Comparison of ENCODE assay signal across 8 mouse cellular contexts in the genomic region with DNA sequence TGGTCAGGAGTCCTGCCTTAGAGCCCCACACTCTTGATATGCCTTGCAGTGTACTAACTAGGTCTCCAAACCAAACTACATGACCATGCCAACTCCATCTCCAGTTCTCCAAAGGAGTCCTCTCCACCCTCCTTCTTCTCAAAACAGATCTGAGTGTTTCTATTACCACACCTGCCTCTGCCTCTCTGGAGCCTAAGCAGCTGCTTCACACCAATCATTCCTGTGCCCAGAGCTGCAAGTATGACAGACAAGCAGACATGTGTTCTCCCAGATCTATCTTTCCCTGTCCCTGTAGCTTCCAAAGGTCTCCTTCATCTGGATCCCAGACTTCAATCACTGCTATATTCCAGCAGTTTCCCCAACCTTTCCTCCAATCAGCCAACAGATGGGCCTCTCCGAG. TPM values are rescaled to one million over a fixed set of nuclear protein-coding genes. Genes with fewer than 3 reads are reported as not detected.
DNase-seq lines count a peak whose midpoint lies in the region; ATAC-seq and TF ChIP-seq lines count a peak whose summit lies in the region.

No protein-coding gene starts in this region.

- H3K27me3 ChIP-seq in heart, embryonic 14.5 days (ENCODE audit: control insufficient read depth, insufficient read depth, low read length) = no peaks in the 10 kb centered on the region
- H3K27me3 ChIP-seq in ES-Bruce4 (ENCODE audit: control insufficient read depth, insufficient read depth, low read length, poor library complexity, severe bottlenecking) = no peaks in the 10 kb centered on the region
- H3K27me3 ChIP-seq in forebrain, embryonic 15.5 days = no peaks in the 10 kb centered on the region
- no peaks in the 10 kb centered on the region for H3K27me3 ChIP-seq in liver, embryonic 16.5 days (ENCODE audit: control insufficient read depth, insufficient read depth, low read depth, low read length)

- no peaks in the 10 kb centered on the region for H3K9me3 ChIP-seq in heart, embryonic 14.5 days (ENCODE audit: control insufficient read depth, low read length)
- no peaks in the 10 kb centered on the region for H3K9me3 ChIP-seq in ES-Bruce4 (replicated peaks; ENCODE audit: control insufficient read depth, insufficient read depth, low read length, poor library complexity, severe bottlenecking)
- H3K9me3 ChIP-seq in forebrain, embryonic 15.5 days = no peaks in the 10 kb centered on the region
- H3K9me3 ChIP-seq in liver, embryonic 16.5 days (replicated peaks; ENCODE audit: control insufficient read depth, low read length) = no peaks in the 10 kb centered on the region

- H3K4me1 ChIP-seq in heart, embryonic 14.5 days (ENCODE audit: control insufficient read depth in 2 of 2, insufficient read depth in 2 of 2, low read length in 2 of 2) = peaks cover 9 to 37% of the 10 kb centered on the region in 2 experiments
- H3K4me1 ChIP-seq in ES-Bruce4 (ENCODE audit: control insufficient read depth, insufficient read depth, low read length) = no peaks in the 10 kb centered on the region
- H3K4me1 ChIP-seq in forebrain, embryonic 15.5 days = peaks cover 47% of the 10 kb centered on the region
- H3K4me1 ChIP-seq in liver, embryonic 16.5 days (ENCODE audit: control insufficient read depth, low read depth, low read length) = peaks cover 51% of the 10 kb centered on the region

- peaks cover 45% of the 10 kb centered on the region for H3K36me3 ChIP-seq in heart, embryonic 14.5 days (ENCODE audit: control insufficient read depth, insufficient read depth, low read length)
- peaks cover 8% of the 10 kb centered on the region for H3K36me3 ChIP-seq in ES-Bruce4 (ENCODE audit: control insufficient read depth, insufficient read depth, low read length, poor library complexity, severe bottlenecking)
- H3K36me3 ChIP-seq in forebrain, embryonic 15.5 days = peaks cover 14% of the 10 kb centered on the region
- H3K36me3 ChIP-seq in liver, embryonic 16.5 days (ENCODE audit: control insufficient read depth, insufficient read depth) = peaks cover 29% of the 10 kb centered on the region

- H3K4me2 ChIP-seq in heart, embryonic 14.5 days (ENCODE audit: low read length) = peak overlapping the region; percentile 89
- H3K4me2 ChIP-seq in forebrain, embryonic 15.5 days (replicated peaks) = peak overlapping the region; percentile 95
- H3K4me2 ChIP-seq in liver, embryonic 16.5 days (ENCODE audit: low read depth, low read length) = peak overlapping the region; percentile 95

- H3K9ac ChIP-seq in heart, embryonic 14.5 days (ENCODE audit: low read length) = peak overlapping the region; percentile 76
- peak overlapping the region; percentile 87; the same call in 1 of the 2 replicates for H3K9ac ChIP-seq in ES-Bruce4 (ENCODE audit: low read depth, poor library complexity, severe bottlenecking)
- H3K9ac ChIP-seq in forebrain, embryonic 15.5 days (replicated peaks) = peak overlapping the region; percentile 69
- peak overlapping the region; percentile 94 for H3K9ac ChIP-seq in liver, embryonic 16.5 days (ENCODE audit: low read depth, low read length)

- WGBS in heart, embryonic 14.5 days = 10% methylated on average over 1 of the region's 1 CpGs
- WGBS in forebrain, embryonic 15.5 days = 35% methylated on average over 1 of the region's 1 CpGs
- 8% methylated on average over 1 of the region's 1 CpGs for WGBS in liver, embryonic 16.5 days (ENCODE audit: insufficient replicate concordance)

- no peak for TF ChIP-seq CTCF in ES-Bruce4 (IDR thresholded peaks at IDR 0.05; ENCODE audit: low read depth, low read length)

- no peak for ATAC-seq in heart, embryonic 14.5 days (ENCODE audit: insufficient number of reproducible peaks, insufficient read depth, low FRiP score, low read depth)
- ATAC-seq in forebrain, embryonic 15.5 days (replicated peaks) = no peak
- ATAC-seq in liver, embryonic 16.5 days (ENCODE audit: low read depth) = no peak

- peak overlapping the region; percentile 77 to 81 for H3K4me3 ChIP-seq in heart, embryonic 14.5 days (ENCODE audit: control insufficient read depth in 1 of 2, insufficient read depth in 1 of 2, low read depth in 1 of 2, low read length in 2 of 2)
- H3K4me3 ChIP-seq in ES-Bruce4 (ENCODE audit: low read depth, low read length) = peak overlapping the region; percentile 97
- H3K4me3 ChIP-seq in forebrain, embryonic 15.5 days = peak overlapping the region; percentile 78
- H3K4me3 ChIP-seq in liver, embryonic 16.5 days (ENCODE audit: low read depth, low read length) = peak overlapping the region; percentile 94

- TF ChIP-seq EP300 in ES-Bruce4 (IDR thresholded peaks at IDR 0.05; ENCODE audit: insufficient read depth, low read depth, low read length) = no peak

- peak overlapping the region; percentile 84 to 89; a peak in 3 of 4 replicates for H3K27ac ChIP-seq in heart, embryonic 14.5 days (replicated peaks in 1 of 2; ENCODE audit: control insufficient read depth in 1 of 2, insufficient read depth in 1 of 2, low read depth in 2 of 2, low read length in 2 of 2)
- H3K27ac ChIP-seq in ES-Bruce4 (ENCODE audit: insufficient read depth, low read length) = no peak overlapping the region
- H3K27ac ChIP-seq in forebrain, embryonic 15.5 days (replicated peaks) = no peak overlapping the region
- H3K27ac ChIP-seq in liver, embryonic 16.5 days (ENCODE audit: low read length) = peak overlapping the region; percentile 98

- DNase-seq in heart, adult 11 months = no peak
- no peak for DNase-seq in thymus, postnatal 25 days
- DNase-seq in B cell, adult 2 months = no peak
- no peak for DNase-seq in left cerebral cortex, adult 9 months (ENCODE audit: low spot score in 2 of 2)

- TF ChIP-seq POLR2A in ES-Bruce4 (IDR thresholded peaks at IDR 0.05; ENCODE audit: insufficient read depth, low read length) = no peak

RNA-seq across cellular contexts. Expression of gene Tacc3, which starts 1.2 kb away (rescaled TPM):
- polyA plus RNA-seq in heart, embryonic 14.5 days (2014; fragmentation: Nextera tagmentation; extraction: Ambion mirVana) = 105 and 117 TPM in 2 replicates
- polyA plus RNA-seq in ES-Bruce4 (2011; ENCODE audit: insufficient read depth, insufficient read length, low read depth, missing spikeins) = 162 and 185 TPM in 2 replicates
- 91.5 and 98.2 TPM in 2 replicates for polyA plus RNA-seq in forebrain, embryonic 15.5 days (2015; fragmentation: Nextera tagmentation; extraction: Ambion mirVana)
- polyA plus RNA-seq in liver, embryonic 16.5 days (2015; fragmentation: Nextera tagmentation; extraction: Ambion mirVana) = 127 and 129 TPM in 2 replicates

RNA-seq across cellular contexts. Expression of gene Tmem129, which starts 1.5 kb away (rescaled TPM):
- polyA plus RNA-seq in heart, embryonic 14.5 days (2014; fragmentation: Nextera tagmentation; extraction: Ambion mirVana) = 35.4 and 38.3 TPM in 2 replicates
- 7.3 and 9.5 TPM in 2 replicates for polyA plus RNA-seq in ES-Bruce4 (2011; ENCODE audit: insufficient read depth, insufficient read length, low read depth, missing spikeins)
- 31.0 and 35.0 TPM in 2 replicates for polyA plus RNA-seq in forebrain, embryonic 15.5 days (2015; fragmentation: Nextera tagmentation; extraction: Ambion mirVana)
- polyA plus RNA-seq in liver, embryonic 16.5 days (2015; fragmentation: Nextera tagmentation; extraction: Ambion mirVana) = 21.7 and 21.8 TPM in 2 replicates

RNA-seq across cellular contexts. Expression of gene Slbp, which starts 4.4 kb away (rescaled TPM):
- 97.7 and 102 TPM in 2 replicates for polyA plus RNA-seq in heart, embryonic 14.5 days (2014; fragmentation: Nextera tagmentation; extraction: Ambion mirVana)
- polyA plus RNA-seq in ES-Bruce4 (2011; ENCODE audit: insufficient read depth, insufficient read length, low read depth, missing spikeins) = 109 and 121 TPM in 2 replicates
- 129 and 141 TPM in 2 replicates for polyA plus RNA-seq in forebrain, embryonic 15.5 days (2015; fragmentation: Nextera tagmentation; extraction: Ambion mirVana)
- 214 and 245 TPM in 2 replicates for polyA plus RNA-seq in liver, embryonic 16.5 days (2015; fragmentation: Nextera tagmentation; extraction: Ambion mirVana)

RNA-seq across cellular contexts. Expression of gene Gm9903, which starts 27.0 kb away (rescaled TPM):
- polyA plus RNA-seq in heart, embryonic 14.5 days (2014; fragmentation: Nextera tagmentation; extraction: Ambion mirVana) = 1.3 TPM in 2 replicates
- polyA plus RNA-seq in ES-Bruce4 (2011; ENCODE audit: insufficient read depth, insufficient read length, low read depth, missing spikeins) = 0.38 TPM in 1 of 2 replicates, not detected in the other
- 0.60 and 0.75 TPM in 2 replicates for polyA plus RNA-seq in forebrain, embryonic 15.5 days (2015; fragmentation: Nextera tagmentation; extraction: Ambion mirVana)
- 0.12 TPM in 1 of 2 replicates, not detected in the other for polyA plus RNA-seq in liver, embryonic 16.5 days (2015; fragmentation: Nextera tagmentation; extraction: Ambion mirVana)

RNA-seq across cellular contexts. Expression of gene Fam53a, which starts 27.3 kb away (rescaled TPM):
- 49.0 and 58.3 TPM in 2 replicates for polyA plus RNA-seq in heart, embryonic 14.5 days (2014; fragmentation: Nextera tagmentation; extraction: Ambion mirVana)
- polyA plus RNA-seq in ES-Bruce4 (2011; ENCODE audit: insufficient read depth, insufficient read length, low read depth, missing spikeins) = 26.8 and 29.7 TPM in 2 replicates
- polyA plus RNA-seq in forebrain, embryonic 15.5 days (2015; fragmentation: Nextera tagmentation; extraction: Ambion mirVana) = 44.0 and 47.8 TPM in 2 replicates
- 17.5 and 18.4 TPM in 2 replicates for polyA plus RNA-seq in liver, embryonic 16.5 days (2015; fragmentation: Nextera tagmentation; extraction: Ambion mirVana)

Comparison
In these comparisons a context has a peak if more than half of its experiments do, and no peak if none do; other contexts are left out.
1. H3K27ac ChIP-seq: peak in heart, embryonic 14.5 days (2 of 2) and liver, embryonic 16.5 days (single experiment); none in ES-Bruce4 (single experiment) and forebrain, embryonic 15.5 days (single experiment).
2. Peak in every context shown above with its lines, with median percentiles within 50 percentile points of each other: H3K4me2 ChIP-seq, H3K4me3 ChIP-seq and H3K9ac ChIP-seq.